In genomic region chr19:57498110-57498743, GRCm38 (mm10) we compare ENCODE assay signal across 13 mouse cellular contexts.
"Had no signal": no experiment of that assay in that cellular context is flagged by ENCODE, and none has a peak within 500 bp of the region (broad histone marks: within the 10 kb centered on the region; RNA-seq: fewer than 3 reads in every experiment).

No protein-coding gene starts in this region.

- H3K27ac ChIP-seq: intestine, embryonic 15.5 days; liver, embryonic 14.5 days; midbrain, embryonic 15.5 days; neural tube, embryonic 12.5 days had no signal

- H3K9ac ChIP-seq: intestine, embryonic 15.5 days; liver, embryonic 14.5 days; midbrain, embryonic 15.5 days; neural tube, embryonic 12.5 days had no signal

- H3K4me3 ChIP-seq: intestine, embryonic 15.5 days; midbrain, embryonic 15.5 days; neural tube, embryonic 12.5 days had no signal

- H3K4me2 ChIP-seq: intestine, embryonic 15.5 days; midbrain, embryonic 15.5 days; neural tube, embryonic 12.5 days had no signal

- ATAC-seq: intestine, embryonic 15.5 days; lung, postnatal 0 days; midbrain, embryonic 15.5 days had no signal

- H3K36me3 ChIP-seq: intestine, embryonic 15.5 days; midbrain, embryonic 15.5 days; neural tube, embryonic 12.5 days had no signal

- H3K4me1 ChIP-seq: intestine, embryonic 15.5 days; neural tube, embryonic 12.5 days had no signal

- H3K9me3 ChIP-seq: intestine, embryonic 15.5 days; midbrain, embryonic 15.5 days; neural tube, embryonic 12.5 days had no signal

- DNase-seq: kidney, adult 18-20 months; kidney, postnatal 14 days; lung, adult 18-20 months; lung, postnatal 36 days; retina, postnatal 1 day; right cerebral cortex, postnatal 4 days; spleen, adult 18-20 months; thymus, postnatal 4 days had no signal

- H3K27me3 ChIP-seq: intestine, embryonic 15.5 days; midbrain, embryonic 15.5 days; neural tube, embryonic 12.5 days had no signal
